Mouse (Mus musculus) spleen, adult 2 months (tissue): ENCODE data around the gene Cdc42se1.

Source experiments
- CTCF ChIP-seq: fragments of 200-500 bp; IDR thresholded peaks from 2 replicates; pipeline ENCODE4 v1.5.1; 2011; ENCODE audit warnings: mild to moderate bottlenecking, inconsistent platforms; ENCODE audit not compliant: insufficient read depth, insufficient read length, insufficient replicate concordance; ENCODE audit errors: extremely low read depth
- POLR2A ChIP-seq: fragments of 200-500 bp; IDR thresholded peaks from 2 replicates; pipeline ENCODE4 v1.6.1; 2011; ENCODE audit warnings: low read depth, low read length, inconsistent platforms

GRCm38 (mm10) chr3:95235386-95236301, 7.1 kb downstream of the Cdc42se1 start:
- TF ChIP-seq POLR2A, result no peak
- TF ChIP-seq CTCF, result no peak
